Mouse (Mus musculus) neural tube, embryonic 10.5 days (tissue): ENCODE measurements around the gene Dlx5.
A peak's percentile ranks its signal among the peaks of the same experiment; 100 is the strongest.

Experiments used
- DNase-seq: peaks from one replicate; pipeline ENCODE4 v3.0.0-alpha.2; 2017; ENCODE audit warnings: low spot score; ENCODE audit errors: extremely low spot score

Dlx5 gene

GRCm38 (mm10) chr6:6876731-6877130, 5.2 kb downstream of the Dlx5 start:
- DNase-seq = peak; percentile 40

DNA sequence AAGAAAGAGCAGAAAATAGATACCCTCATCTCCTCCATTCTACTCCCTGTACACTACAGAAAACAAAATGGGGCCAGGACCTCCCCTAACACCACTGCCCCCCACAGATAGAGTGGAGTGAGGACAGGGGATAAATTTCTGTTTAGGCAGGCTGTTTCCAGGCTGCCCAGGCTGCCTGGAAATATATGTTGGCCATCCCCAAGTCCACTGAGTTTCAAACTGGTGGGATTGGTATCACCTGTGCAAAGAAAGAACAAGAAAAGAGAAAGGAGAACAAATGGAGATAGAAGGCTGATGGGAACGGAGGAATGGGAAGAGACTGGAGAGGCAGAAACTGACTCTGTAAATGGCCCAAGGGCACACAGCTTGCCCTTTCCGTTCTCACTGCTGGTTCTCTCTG, 5.7 kb downstream of the Dlx5 start:
- DNase-seq = no peak

GRCm38 (mm10) chr6:6875676-6876075, 6.2 kb downstream of the Dlx5 start:
- DNase-seq = peak; percentile 54

GRCm38 (mm10) chr6:6875136-6875535, 6.7 kb downstream of the Dlx5 start:
- peak; percentile 62 for DNase-seq

DNA sequence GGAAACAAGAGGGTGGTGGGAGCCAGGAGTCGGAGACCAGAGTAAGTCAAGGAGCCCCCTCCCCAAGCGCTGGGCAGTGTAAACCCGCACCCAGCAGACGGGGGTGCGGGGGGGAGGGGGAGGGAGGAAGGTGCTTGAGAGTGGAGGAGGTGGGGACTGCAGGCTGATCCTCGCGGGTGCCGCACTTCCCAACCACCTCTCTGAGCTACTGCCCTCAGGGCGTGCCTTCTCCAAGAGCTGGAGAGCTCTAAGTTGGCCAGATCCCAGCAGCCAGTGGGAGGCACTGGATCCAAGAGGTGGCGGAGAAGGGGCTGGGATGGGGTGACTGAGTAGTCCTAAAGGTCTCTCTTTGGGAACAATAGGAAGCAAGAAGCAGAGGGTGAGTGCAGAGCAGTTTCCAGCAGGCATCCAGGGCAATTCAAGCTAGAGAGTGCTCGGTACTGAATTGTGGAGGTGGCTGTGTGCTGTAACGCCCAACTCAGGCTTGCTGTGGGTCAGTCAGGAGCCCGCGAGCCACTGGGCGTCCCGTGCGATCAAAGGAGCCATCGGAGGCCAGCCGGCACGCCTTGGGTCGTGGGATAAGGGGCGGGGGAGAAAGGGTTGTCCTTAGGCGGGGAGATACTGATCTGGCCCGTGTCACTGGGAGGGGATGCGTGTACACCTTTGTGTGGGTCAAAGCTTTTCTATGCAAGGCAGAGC, 7.7 kb downstream of the Dlx5 start:
- peak; percentile 59 for DNase-seq

DNA sequence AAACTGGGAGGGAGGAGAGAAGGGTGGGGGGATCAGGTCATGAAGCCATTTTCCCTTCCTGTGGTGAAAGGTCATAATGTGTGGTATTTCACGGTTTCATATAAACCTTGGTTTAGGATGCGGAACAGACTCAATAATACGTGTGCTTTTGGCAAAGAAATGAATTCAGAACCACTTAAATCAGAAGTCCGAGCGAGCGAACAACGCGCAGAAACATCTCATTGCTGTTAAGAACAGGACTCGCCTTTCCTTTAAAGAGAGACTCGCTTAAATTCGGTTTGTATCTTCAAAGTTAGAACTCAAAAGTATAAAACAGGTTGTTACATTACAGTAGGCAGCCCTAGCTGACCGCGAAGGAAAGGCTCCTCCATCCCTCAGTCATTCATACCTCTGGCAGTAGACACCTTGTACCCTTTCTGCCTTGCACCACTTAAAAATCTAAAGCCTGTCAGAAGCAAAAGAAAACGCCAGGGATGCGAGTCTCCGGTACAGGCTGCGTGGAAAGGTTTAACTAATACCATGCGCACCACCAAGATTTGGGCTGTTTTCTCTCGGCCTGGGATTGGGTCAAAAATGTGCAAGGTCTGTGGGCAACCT, 8.3 kb downstream of the Dlx5 start:
- DNase-seq = no peak

DNA sequence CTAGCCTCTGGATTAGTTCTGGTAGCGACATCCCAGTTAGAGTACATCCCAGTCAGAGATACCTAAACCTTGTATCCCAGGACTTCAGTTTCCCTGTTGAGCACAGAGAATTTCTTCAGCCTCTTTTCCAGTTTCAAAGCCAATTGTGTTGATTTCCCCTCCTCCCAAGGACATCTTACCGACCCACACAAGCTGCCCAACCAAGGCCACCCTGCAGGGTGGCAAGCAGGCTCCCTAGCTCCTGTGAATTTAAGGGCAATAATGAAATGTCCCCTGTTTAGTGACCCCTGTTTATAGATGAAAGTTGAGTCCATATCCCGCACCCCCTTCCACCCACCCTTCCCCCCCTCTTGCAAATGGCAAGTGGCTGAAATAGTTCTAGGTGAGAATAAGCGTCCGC, 9.0 kb downstream of the Dlx5 start:
- DNase-seq = peak; percentile 48

DNA sequence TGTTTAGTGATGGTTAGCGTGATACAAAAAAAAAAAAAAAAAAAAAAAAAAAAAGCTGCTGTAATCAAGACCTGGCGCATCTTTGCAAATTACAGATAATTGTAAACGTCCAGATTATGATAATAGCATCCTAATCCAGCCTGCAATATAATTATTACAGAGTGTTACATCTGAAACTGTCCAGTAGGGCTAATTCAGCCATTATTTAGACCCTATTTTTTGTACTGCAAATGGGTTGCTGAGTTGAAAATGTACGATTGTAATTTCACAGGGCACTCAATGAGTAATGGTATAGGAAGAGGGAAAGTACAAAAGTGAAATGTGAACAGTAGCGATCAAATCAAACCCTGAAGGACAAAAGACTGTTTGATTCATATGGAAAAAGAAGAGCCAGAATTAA, 10.2 kb downstream of the Dlx5 start:
- no peak for DNase-seq

GRCm38 (mm10) chr6:6870876-6871420, 10.9 kb downstream of the Dlx5 start:
- peak; percentile 31 for DNase-seq

DNA sequence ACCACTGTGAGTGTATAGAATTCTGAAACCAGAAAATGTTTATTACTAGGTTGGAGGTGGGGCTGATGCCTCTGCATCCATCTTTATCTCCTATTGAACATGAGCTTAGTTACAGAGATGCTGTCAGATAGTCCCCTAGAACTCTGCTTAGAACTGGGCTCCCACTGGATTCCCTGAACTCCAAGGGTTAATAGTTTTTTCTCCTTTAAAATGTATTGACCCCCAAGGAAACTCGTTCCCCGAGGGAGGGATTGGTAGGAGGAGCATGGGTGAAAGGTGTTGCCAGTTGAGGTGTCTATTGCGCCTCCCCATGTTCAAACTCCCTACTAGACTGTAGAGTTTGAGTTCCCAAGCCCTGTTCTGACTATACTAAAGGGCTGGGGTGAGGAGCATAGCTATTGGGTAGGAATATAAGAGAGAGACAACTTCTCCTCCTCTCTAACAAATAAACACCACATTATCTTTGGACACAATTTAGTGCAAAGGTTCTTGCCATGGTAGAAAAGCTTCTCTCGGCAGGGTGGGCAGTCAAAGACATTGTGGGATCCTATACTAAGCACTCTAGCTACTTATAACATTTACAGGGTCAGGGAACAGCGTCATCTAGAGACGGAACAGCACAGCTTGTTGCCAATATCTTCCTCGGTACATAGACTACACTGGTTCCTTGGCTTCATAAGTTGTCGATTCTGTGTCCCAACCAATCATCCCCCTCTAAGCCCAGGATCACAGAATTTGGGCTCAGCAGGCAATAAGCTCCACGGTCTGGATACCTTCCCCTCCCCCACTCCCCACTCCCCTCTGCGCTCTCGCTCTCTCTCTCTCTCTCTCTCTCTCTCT, 11.7 kb downstream of the Dlx5 start:
- DNase-seq = peak; percentile 34

DNA sequence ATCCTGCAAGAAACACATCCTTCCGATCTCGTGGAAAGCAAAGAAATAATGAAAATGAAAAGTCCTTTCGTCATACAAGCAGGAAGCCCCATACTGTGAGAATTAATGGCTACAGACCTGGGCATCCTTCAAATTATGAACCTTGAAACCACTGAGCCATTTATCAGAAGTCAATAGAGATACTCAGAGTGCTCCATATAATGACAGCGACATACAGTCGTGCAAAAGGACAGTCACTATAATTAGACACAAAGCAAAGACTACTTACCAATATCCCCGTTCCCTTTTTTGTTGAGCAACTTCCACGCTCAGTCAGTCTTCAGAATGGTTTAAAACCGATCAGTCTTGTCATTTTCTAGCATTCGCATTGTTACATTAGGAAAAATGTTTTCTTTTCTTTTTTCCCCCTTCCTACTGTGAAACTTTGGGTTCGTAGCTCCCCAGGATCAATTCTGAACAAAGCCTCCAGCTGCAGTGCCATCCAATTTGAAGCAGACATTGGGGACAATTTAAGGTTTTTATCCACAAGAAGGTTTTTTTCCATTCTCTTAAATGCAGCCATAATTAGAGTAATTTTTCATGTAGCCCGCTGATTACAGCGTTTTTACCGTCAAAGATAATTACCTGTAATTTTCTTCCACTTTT, 12.7 kb downstream of the Dlx5 start:
- DNase-seq = no peak

DNA sequence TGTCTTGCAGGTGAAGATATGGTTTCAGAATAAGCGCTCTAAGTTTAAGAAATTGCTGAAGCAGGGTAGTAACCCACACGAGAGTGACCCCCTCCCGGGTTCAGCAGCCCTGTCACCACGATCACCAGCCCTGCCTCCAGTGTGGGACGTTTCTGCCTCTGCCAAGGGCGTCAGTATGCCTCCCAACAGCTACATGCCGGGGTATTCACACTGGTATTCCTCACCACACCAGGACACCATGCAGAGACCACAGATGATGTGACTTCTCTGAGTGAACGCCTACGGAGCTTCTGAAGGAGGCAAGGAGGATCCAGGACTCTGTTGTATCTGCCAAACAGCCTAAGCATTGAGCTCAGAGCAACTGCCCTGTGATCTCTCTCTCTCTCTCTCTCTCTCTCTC, 14.9 kb downstream of the Dlx5 start:
- DNase-seq = peak; percentile 39

- DNase-seq = peak; percentile 76
Observed at GRCm38 (mm10) chr6:6864441-6865440, 17.1 kb downstream of the Dlx5 start.

DNA sequence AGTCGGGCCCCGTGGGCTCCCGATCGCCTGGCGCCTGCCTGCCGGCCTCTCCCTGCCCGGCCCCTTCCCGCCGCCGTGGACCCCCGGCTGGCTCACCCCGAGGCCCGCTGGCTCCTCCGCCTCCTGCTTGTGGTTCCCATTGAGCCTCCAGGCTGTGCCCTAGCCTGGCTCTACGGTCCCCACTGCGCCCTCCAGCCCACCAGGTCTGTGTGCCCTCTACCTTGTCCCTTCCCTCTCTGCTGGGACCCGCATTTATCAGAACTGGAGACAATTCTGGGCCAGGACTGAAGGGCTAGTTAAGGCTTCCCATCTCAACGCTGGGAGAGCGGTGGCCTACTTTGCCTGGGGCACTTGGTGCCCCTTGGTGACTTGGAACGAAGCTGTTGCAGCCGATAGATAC, 17.9 kb downstream of the Dlx5 start:
- peak; percentile 78 for DNase-seq

DNA sequence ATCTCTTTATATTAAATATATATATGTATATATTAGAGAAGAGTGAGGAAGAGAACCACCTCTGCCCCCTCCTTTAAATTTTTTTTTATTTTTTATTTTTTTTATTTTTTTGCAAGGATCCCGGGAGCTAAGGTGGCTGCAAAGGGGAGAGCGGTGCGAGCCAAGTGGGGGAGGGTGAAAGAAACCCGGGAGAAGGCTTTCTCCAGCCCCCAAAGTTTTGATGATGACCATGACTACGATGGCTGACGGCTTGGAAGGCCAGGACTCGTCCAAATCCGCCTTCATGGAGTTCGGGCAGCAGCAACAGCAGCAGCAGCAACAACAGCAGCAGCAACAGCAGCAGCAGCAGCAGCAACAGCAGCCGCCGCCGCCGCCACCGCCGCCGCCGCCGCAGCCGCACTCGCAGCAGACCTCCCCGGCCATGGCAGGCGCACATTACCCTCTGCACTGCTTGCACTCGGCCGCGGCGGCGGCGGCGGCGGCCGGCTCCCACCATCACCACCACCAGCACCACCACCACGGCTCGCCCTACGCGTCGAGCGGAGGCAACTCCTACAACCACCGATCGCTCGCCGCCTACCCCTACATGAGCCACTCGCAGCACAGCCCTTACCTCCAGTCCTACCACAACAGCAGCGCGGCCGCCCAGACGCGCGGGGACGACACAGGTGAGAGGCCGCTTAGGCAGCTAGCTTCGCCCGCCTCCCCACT, 18.6 kb downstream of the Dlx5 start, which contains the start of gene Dlx6:
Dlx6 (plus strand) TSS at position 175 of the 711 bp plus-strand sequence.
- DNase-seq = no peak

GRCm38 (mm10) chr6:6862611-6863010, 19.3 kb downstream of the Dlx5 start:
- peak; percentile 88 for DNase-seq

- no peak for DNase-seq
Observed at GRCm38 (mm10) chr6:6861798-6862428, 20.0 kb downstream of the Dlx5 start.

DNA sequence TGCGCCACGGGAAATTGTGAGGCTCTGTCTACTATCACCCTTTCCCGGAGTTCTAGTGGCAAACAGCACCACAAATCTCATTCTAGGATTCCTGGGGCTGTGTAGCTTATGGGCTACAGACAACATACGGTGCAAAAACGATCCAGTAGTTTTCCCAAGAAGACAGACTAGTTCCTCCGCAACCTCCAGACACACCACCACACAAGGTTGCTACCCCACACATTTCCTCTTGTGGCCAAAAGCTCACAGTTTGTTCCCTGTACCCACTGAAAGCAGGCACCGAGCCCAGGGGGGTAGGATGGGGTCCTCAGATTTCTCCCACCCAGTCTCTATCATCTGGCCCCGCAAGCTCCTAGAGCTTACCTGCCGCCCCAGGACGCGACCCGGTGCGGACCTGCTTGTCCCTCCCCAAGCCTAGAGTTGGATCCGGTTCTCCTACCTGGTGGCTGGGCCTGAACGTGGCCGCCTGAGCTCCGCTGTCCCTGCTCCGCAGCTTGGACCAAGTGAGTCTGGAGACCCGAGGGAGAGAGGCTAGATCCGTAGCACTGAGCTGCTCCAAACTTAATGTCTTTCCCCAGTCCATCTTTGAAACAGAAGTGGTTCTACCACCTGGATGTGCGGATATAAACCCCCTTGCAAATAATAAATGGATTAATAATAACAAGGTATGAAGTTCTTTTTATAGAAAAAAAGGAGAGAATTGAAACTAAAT, 20.6 kb downstream of the Dlx5 start:
- peak; percentile 56 for DNase-seq
